Mouse (Mus musculus): ENCODE data around the gene Gphn.

DNA sequence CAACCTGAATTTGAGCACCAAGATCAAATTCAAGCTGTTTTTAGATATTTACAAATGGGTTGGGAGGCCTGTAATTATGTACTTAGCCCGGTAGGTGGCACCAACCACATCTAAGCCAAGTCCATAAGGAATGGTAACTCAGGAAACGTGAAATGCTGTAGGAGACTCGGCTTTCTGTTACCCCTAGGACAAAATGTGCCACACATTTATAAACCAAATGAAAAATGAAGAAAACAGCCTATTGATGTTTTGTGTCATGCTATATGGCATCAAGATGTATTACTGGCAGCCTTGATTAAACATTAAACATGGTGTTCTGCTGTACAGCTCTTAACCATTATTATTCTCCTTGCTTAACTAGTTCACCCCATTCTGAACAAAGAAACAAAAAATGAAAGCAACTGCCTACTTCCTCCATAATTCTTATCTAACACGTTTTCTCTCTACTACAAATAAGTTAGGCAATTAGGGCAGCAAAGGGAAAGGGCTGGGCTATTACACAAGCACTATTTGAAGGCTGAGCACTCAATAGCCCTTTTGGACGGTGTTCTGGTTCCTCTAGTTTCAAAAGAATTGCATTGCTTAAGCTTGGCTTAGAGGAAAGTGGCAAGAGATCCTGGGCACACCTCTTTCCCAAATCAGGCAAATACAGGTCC lies 20.1 kb upstream of the Gphn start:
- TF ChIP-seq CTCF (IDR thresholded peaks at IDR 0.05; ENCODE audit: borderline replicate concordance, insufficient read depth, low read depth, low read length): peak; percentile 56; the same call in 1 of the 2 replicates
- no peak for TF ChIP-seq POLR2A (IDR thresholded peaks at IDR 0.05; ENCODE audit: borderline replicate concordance, insufficient read depth, low read length)

Measured in cerebellum, adult 2 months (tissue).